Mouse (Mus musculus) kidney, embryonic 14.5 days (tissue): ENCODE measurements at regions not wholly inside any gene's neighbourhood (a gene's known extent, or its start where the extent isn't known, plus 50 kb on each side); places are given as distances from the start of the nearest gene placed in this dataset.

Experiments used
- ATAC-seq: fragments of 200-750 bp; cut with Nextera tagmentation; 2 replicates; pipeline ENCODE4 v1.8.0; 2017; ENCODE audit warnings: moderate number of reproducible peaks, mild to moderate bottlenecking, moderate TSS enrichment, moderate library complexity; ENCODE audit not compliant: low FRiP score, low TSS enrichment
- H3K27ac ChIP-seq: fragments of 300-500 bp; sonication (generic); 2 replicates; pipeline ENCODE4 v1.5.1; 2014; ENCODE audit warnings: low read depth, mild to moderate bottlenecking, low read length, moderate library complexity, mixed read lengths
- H3K27me3 ChIP-seq: fragments of 300-500 bp; sonication (generic); 2 replicates; pipeline ENCODE4 v1.6.1; 2014; ENCODE audit warnings: mild to moderate bottlenecking, low read length; ENCODE audit not compliant: control insufficient read depth, insufficient read depth
- H3K36me3 ChIP-seq: fragments of 300-500 bp; sonication (generic); 2 replicates; pipeline ENCODE4 v1.6.1; 2014; ENCODE audit warnings: low read length, mixed read lengths; ENCODE audit not compliant: control insufficient read depth, insufficient read depth
- H3K4me1 ChIP-seq: fragments of 300-500 bp; sonication (generic); 2 replicates; pipeline ENCODE4 v1.6.1; 2014; ENCODE audit warnings: low read length, mixed read lengths; ENCODE audit not compliant: control insufficient read depth, insufficient read depth
- H3K4me2 ChIP-seq: fragments of 300-500 bp; sonication (generic); replicated peaks from 2 replicates; pipeline ENCODE4 v1.6.1; 2014; ENCODE audit warnings: low read depth, mild to moderate bottlenecking, low read length
- H3K4me3 ChIP-seq: fragments of 300-500 bp; sonication (generic); 2 replicates; pipeline ENCODE4 v1.5.1; 2014; ENCODE audit warnings: mild to moderate bottlenecking, low read length
- H3K9ac ChIP-seq: fragments of 300-500 bp; sonication (generic); 2 replicates; pipeline ENCODE4 v1.6.1; 2014; ENCODE audit warnings: low read depth, mild to moderate bottlenecking, low read length, moderate library complexity
- H3K9me3 ChIP-seq: fragments of 300-500 bp; sonication (generic); 2 replicates; pipeline ENCODE4 v1.6.1; 2016; ENCODE audit warnings: low read length; ENCODE audit not compliant: control insufficient read depth
- WGBS: fragments of 180-500 bp; shearing (Covaris S2); extraction: QIAGEN DNeasy Blood & Tissue Kit; methylation state at CpG from one replicate; pipeline ENCODE4 v1.1.7; 2014; 5-methylcytosine and 5-hydroxymethylcytosine counted together

GRCm38 (mm10) chr6:51785615-51786014 is 226.7 kb downstream of the Skap2 start:
- WGBS = 53% methylated on average over 3 of the region's 3 CpGs
- H3K27me3 ChIP-seq = no peaks in the 10 kb centered on the region

GRCm38 (mm10) chr6:51786836-51787235 is 225.5 kb downstream of the Skap2 start:
- H3K27ac ChIP-seq = no peak overlapping the region
- no peaks in the 10 kb centered on the region for H3K36me3 ChIP-seq
- WGBS = 60% methylated on average over 3 of the region's 3 CpGs
- H3K9ac ChIP-seq = no peak overlapping the region
- no peaks in the 10 kb centered on the region for H3K4me1 ChIP-seq
- H3K27me3 ChIP-seq = no peaks in the 10 kb centered on the region
- H3K4me3 ChIP-seq = no peak overlapping the region
- H3K9me3 ChIP-seq = no peaks in the 10 kb centered on the region
- no peak overlapping the region for H3K4me2 ChIP-seq
- ATAC-seq = peak; percentile 49; the same call in 1 of the 2 replicates

More at GRCm38 (mm10) chr6:51785615-51786014, 226.7 kb downstream of the Skap2 start:
- no peak for ATAC-seq
- Histone ChIP-seq H3K27ac (no peak overlapping the region), H3K4me3 (no peak overlapping the region), H3K9me3 (no peaks in the 10 kb centered on the region), H3K4me1 (no peaks in the 10 kb centered on the region), H3K36me3 (no peaks in the 10 kb centered on the region), H3K9ac (no peak overlapping the region), H3K4me2 (no peak overlapping the region)

GRCm38 (mm10) chr6:51788156-51788555 is 224.2 kb downstream of the Skap2 start:
- Histone ChIP-seq H3K9ac (no peak overlapping the region), H3K36me3 (no peaks in the 10 kb centered on the region), H3K4me1 (no peaks in the 10 kb centered on the region), H3K4me3 (no peak overlapping the region), H3K27me3 (no peaks in the 10 kb centered on the region), H3K4me2 (no peak overlapping the region), H3K27ac (no peak overlapping the region), H3K9me3 (no peaks in the 10 kb centered on the region)
- WGBS = 80% methylated on average over 9 of the region's 9 CpGs
- ATAC-seq = no peak

- no peaks in the 10 kb centered on the region for H3K36me3 ChIP-seq
- H3K9me3 ChIP-seq = no peaks in the 10 kb centered on the region
- no peak overlapping the region for H3K27ac ChIP-seq
- H3K4me1 ChIP-seq = no peaks in the 10 kb centered on the region
- no peak overlapping the region for H3K4me2 ChIP-seq
- ATAC-seq = no peak
- H3K27me3 ChIP-seq = no peaks in the 10 kb centered on the region
- H3K9ac ChIP-seq = no peak overlapping the region
- WGBS = 40% methylated on average over 5 of the region's 5 CpGs
- H3K4me3 ChIP-seq = no peak overlapping the region
Observed at GRCm38 (mm10) chr6:51790293-51790692, 222.1 kb downstream of the Skap2 start.

- H3K9ac ChIP-seq = no peak overlapping the region
- WGBS = 65% methylated on average over 7 of the region's 7 CpGs
- H3K4me3 ChIP-seq = no peak overlapping the region
- H3K36me3 ChIP-seq = no peaks in the 10 kb centered on the region
- no peak overlapping the region for H3K4me2 ChIP-seq
- ATAC-seq = no peak
- no peaks in the 10 kb centered on the region for H3K9me3 ChIP-seq
- no peaks in the 10 kb centered on the region for H3K4me1 ChIP-seq
- no peak overlapping the region for H3K27ac ChIP-seq
- no peaks in the 10 kb centered on the region for H3K27me3 ChIP-seq
Observed at GRCm38 (mm10) chr6:51790693-51791092, 221.7 kb downstream of the Skap2 start.

- Histone ChIP-seq H3K9me3 (no peaks in the 10 kb centered on the region), H3K4me2 (no peak overlapping the region), H3K9ac (no peak overlapping the region), H3K4me1 (no peaks in the 10 kb centered on the region), H3K27me3 (no peaks in the 10 kb centered on the region), H3K36me3 (no peaks in the 10 kb centered on the region), H3K27ac (no peak overlapping the region), H3K4me3 (no peak overlapping the region)
- 56% methylated on average over 4 of the region's 4 CpGs for WGBS
- no peak for ATAC-seq
Observed at GRCm38 (mm10) chr6:51795300-51795699, 217.0 kb downstream of the Skap2 start.

- Histone ChIP-seq H3K36me3 (no peaks in the 10 kb centered on the region), H3K9ac (no peak overlapping the region), H3K4me2 (no peak overlapping the region), H3K4me1 (no peaks in the 10 kb centered on the region), H3K27ac (no peak overlapping the region), H3K4me3 (no peak overlapping the region), H3K27me3 (no peaks in the 10 kb centered on the region), H3K9me3 (no peaks in the 10 kb centered on the region)
- no peak for ATAC-seq
- WGBS = 78% methylated on average over 12 of the region's 12 CpGs
Observed at GRCm38 (mm10) chr6:51798577-51799240, 213.6 kb downstream of the Skap2 start.

GRCm38 (mm10) chr6:51805656-51806055 is 206.7 kb downstream of the Skap2 start:
- peaks cover 2% of the 10 kb centered on the region; the same call in 1 of the 2 replicates for H3K27me3 ChIP-seq
- H3K4me3 ChIP-seq = no peak overlapping the region
- H3K36me3 ChIP-seq = no peaks in the 10 kb centered on the region
- no peaks in the 10 kb centered on the region for H3K9me3 ChIP-seq
- H3K4me1 ChIP-seq = no peaks in the 10 kb centered on the region; the same call in 1 of the 2 replicates
- no peak overlapping the region for H3K4me2 ChIP-seq
- H3K27ac ChIP-seq = no peak overlapping the region
- no peak for ATAC-seq
- WGBS = 36% methylated on average over 7 of the region's 7 CpGs
- no peak overlapping the region for H3K9ac ChIP-seq
